Mouse (Mus musculus) kidney, adult 11 months (tissue): Measurements from ENCODE around the gene Prss50.

ENCODE experiments used
- DNase-seq: peaks from one replicate; pipeline ENCODE4 v3.0.0; 2022

Gene Prss50

GRCm38 (mm10) chr9:110907838-110908630, 50.3 kb downstream of the Prss50 start:
- DNase-seq, result no peak

- DNase-seq, result no peak
These were observed 50.9 kb downstream of the Prss50 start for GRCm38 (mm10) chr9:110908631-110909016.

- no peak for DNase-seq
These were observed 51.7 kb downstream of the Prss50 start for GRCm38 (mm10) chr9:110909371-110909967.
